7 mouse cellular contexts compared by ENCODE assay signal in the genomic region with DNA sequence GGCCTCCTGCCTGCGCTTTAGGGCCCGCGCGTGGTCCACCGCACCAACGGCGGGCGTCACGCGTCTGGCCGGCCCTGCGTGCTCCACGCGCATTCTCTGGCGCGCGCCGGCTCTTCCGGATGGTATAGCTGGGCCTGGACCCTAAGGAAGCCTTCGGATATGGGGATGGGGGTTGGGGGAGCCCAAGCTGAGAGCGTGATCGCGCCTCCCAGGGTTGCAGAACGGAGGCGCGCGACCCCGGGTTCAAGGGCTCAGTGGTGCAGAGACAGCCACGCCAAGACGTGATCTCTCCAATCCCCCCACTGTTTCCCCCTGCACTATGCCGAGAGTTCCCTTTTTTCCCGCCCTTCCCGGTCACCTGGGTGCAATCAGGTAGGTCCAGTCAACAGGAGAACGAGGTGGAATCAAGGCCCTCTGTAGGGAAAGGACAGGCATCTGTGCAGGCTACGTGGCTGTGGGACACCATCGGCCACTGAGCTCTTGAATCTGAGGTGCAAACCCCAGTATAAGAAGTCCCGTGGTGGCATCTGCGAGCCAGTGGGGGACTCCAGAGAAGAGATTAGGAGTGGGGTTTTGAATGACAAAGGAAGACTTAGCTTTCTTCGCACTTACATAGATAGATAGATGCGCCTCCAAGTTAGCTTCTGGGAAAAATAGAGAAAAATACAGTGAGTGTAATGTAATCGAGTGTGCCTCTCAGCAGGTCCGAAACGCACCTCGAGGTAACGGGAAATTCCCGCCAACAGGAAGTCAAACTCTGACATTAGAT. TPM values are rescaled to one million over a fixed set of nuclear protein-coding genes. Genes with fewer than 3 reads are reported as not detected.
A peak's percentile ranks its signal among the peaks of the same experiment; 100 is the strongest.
DNase-seq lines count a peak whose midpoint lies in the region; ATAC-seq and TF ChIP-seq lines count a peak whose summit lies in the region.

No protein-coding gene starts in this region.

- WGBS in lung, embryonic 14.5 days = under 1% methylated on average over 45 of the region's 46 CpGs
- WGBS in embryonic facial prominence, embryonic 13.5 days = under 1% methylated on average over 43 of the region's 46 CpGs
- under 1% methylated on average over 46 of the region's 46 CpGs for WGBS in intestine, embryonic 16.5 days
- under 1% methylated on average over 38 of the region's 46 CpGs for WGBS in stomach, postnatal 0 days

- H3K36me3 ChIP-seq in lung, embryonic 14.5 days (ENCODE audit: insufficient read depth) = peaks cover 32% of the 10 kb centered on the region; the same call in 1 of the 2 replicates
- H3K36me3 ChIP-seq in embryonic facial prominence, embryonic 13.5 days = peaks cover 33% of the 10 kb centered on the region
- no peaks in the 10 kb centered on the region for H3K36me3 ChIP-seq in intestine, embryonic 16.5 days (ENCODE audit: control insufficient read depth, insufficient read depth, low read length)
- no peaks in the 10 kb centered on the region for H3K36me3 ChIP-seq in stomach, postnatal 0 days (ENCODE audit: control insufficient read depth, insufficient read depth, low read length)

- H3K4me2 ChIP-seq in lung, embryonic 14.5 days = peak overlapping the region; percentile 84
- peak overlapping the region; percentile 79 for H3K4me2 ChIP-seq in embryonic facial prominence, embryonic 13.5 days
- peak overlapping the region; percentile 84 for H3K4me2 ChIP-seq in intestine, embryonic 16.5 days (ENCODE audit: low read depth, low read length)
- H3K4me2 ChIP-seq in stomach, postnatal 0 days (replicated peaks; ENCODE audit: low read depth) = peak overlapping the region; percentile 94

- H3K4me1 ChIP-seq in lung, embryonic 14.5 days (ENCODE audit: insufficient read depth) = 0 out of 2 replicates have a peak, but pooled peaks cover 5% of the 10 kb centered on the region
- H3K4me1 ChIP-seq in embryonic facial prominence, embryonic 13.5 days = peaks cover 28% of the 10 kb centered on the region
- peaks cover 21% of the 10 kb centered on the region for H3K4me1 ChIP-seq in intestine, embryonic 16.5 days (ENCODE audit: control insufficient read depth, insufficient read depth, low read length)
- no peaks in the 10 kb centered on the region; the same call in 1 of the 2 replicates for H3K4me1 ChIP-seq in stomach, postnatal 0 days (replicated peaks; ENCODE audit: control insufficient read depth, insufficient read depth)

- peak overlapping the region; percentile 88 for H3K27ac ChIP-seq in lung, embryonic 14.5 days (ENCODE audit: low read depth)
- H3K27ac ChIP-seq in embryonic facial prominence, embryonic 13.5 days = peak overlapping the region; percentile 89
- H3K27ac ChIP-seq in intestine, embryonic 16.5 days (ENCODE audit: low read length) = peak overlapping the region; percentile 74
- peak overlapping the region; percentile 92 for H3K27ac ChIP-seq in stomach, postnatal 0 days (replicated peaks)

- no peaks in the 10 kb centered on the region for H3K27me3 ChIP-seq in lung, embryonic 14.5 days (ENCODE audit: insufficient read depth, low read length)
- H3K27me3 ChIP-seq in embryonic facial prominence, embryonic 13.5 days = no peaks in the 10 kb centered on the region
- no peaks in the 10 kb centered on the region for H3K27me3 ChIP-seq in intestine, embryonic 16.5 days (replicated peaks; ENCODE audit: control insufficient read depth, insufficient read depth, low read length)
- no peaks in the 10 kb centered on the region for H3K27me3 ChIP-seq in stomach, postnatal 0 days (ENCODE audit: control insufficient read depth, insufficient read depth, low read length)

- no peak for TF ChIP-seq EP300 in stomach, postnatal 0 days (optimal IDR thresholded peaks at IDR 0.05)

- peak overlapping the region; percentile 97 for H3K9ac ChIP-seq in lung, embryonic 14.5 days
- peak overlapping the region; percentile 99 for H3K9ac ChIP-seq in embryonic facial prominence, embryonic 13.5 days
- H3K9ac ChIP-seq in intestine, embryonic 16.5 days (ENCODE audit: low read depth, low read length) = peak overlapping the region; percentile 98
- H3K9ac ChIP-seq in stomach, postnatal 0 days (ENCODE audit: low read length) = peak overlapping the region; percentile 93

- peak; percentile 40 for DNase-seq in lung, embryonic 14.5 days
- DNase-seq in lung, postnatal 14 days = no peak
- peak; percentile 72 for DNase-seq in R1 (ENCODE audit: low read depth, low spot score)
- DNase-seq in lung, postnatal 10 days = peak; percentile 34
- peak; percentile 34 for DNase-seq in stomach, postnatal 0 days (ENCODE audit: low spot score)

- TF ChIP-seq CTCF in lung, embryonic 14.5 days (IDR thresholded peaks at IDR 0.05; ENCODE audit: low read depth) = no peak
- TF ChIP-seq CTCF in stomach, postnatal 0 days (IDR thresholded peaks at IDR 0.05; ENCODE audit: low read depth) = no peak

- no peak; the same call in 1 of the 2 replicates for ATAC-seq in lung, embryonic 14.5 days (ENCODE audit: insufficient read depth)
- peak; percentile 11; the same call in 1 of the 2 replicates for ATAC-seq in embryonic facial prominence, embryonic 13.5 days (ENCODE audit: insufficient number of reproducible peaks, insufficient read depth, low FRiP score, low TSS enrichment, low read depth)
- ATAC-seq in intestine, embryonic 16.5 days = no peak
- no peak for ATAC-seq in stomach, postnatal 0 days (ENCODE audit: low FRiP score, low TSS enrichment)

- H3K9me3 ChIP-seq in lung, embryonic 14.5 days (ENCODE audit: low read depth, low read length) = no peaks in the 10 kb centered on the region
- H3K9me3 ChIP-seq in embryonic facial prominence, embryonic 13.5 days = no peaks in the 10 kb centered on the region
- H3K9me3 ChIP-seq in intestine, embryonic 16.5 days (ENCODE audit: control insufficient read depth, low read length) = no peaks in the 10 kb centered on the region
- H3K9me3 ChIP-seq in stomach, postnatal 0 days (ENCODE audit: control insufficient read depth, low read length) = no peaks in the 10 kb centered on the region

- H3K4me3 ChIP-seq in lung, embryonic 14.5 days (ENCODE audit: low read depth, low read length) = peak overlapping the region; percentile 100
- H3K4me3 ChIP-seq in embryonic facial prominence, embryonic 13.5 days = peak overlapping the region; percentile 95
- peak overlapping the region; percentile 91 for H3K4me3 ChIP-seq in intestine, embryonic 16.5 days (ENCODE audit: low read length)
- H3K4me3 ChIP-seq in stomach, postnatal 0 days (ENCODE audit: low read depth, low read length) = peak overlapping the region; percentile 76

RNA-seq across cellular contexts. Expression of gene G3bp1, which starts 0.6 kb away (rescaled TPM):
- 203 and 217 TPM in 2 replicates for polyA plus RNA-seq in lung, embryonic 14.5 days (2014; fragmentation: Nextera tagmentation; extraction: Ambion mirVana)
- polyA plus RNA-seq in embryonic facial prominence, embryonic 13.5 days (2015; fragmentation: Nextera tagmentation; extraction: Ambion mirVana) = 189 and 214 TPM in 2 replicates
- 137 and 153 TPM in 2 replicates for polyA plus RNA-seq in intestine, embryonic 16.5 days (2015; fragmentation: Nextera tagmentation; extraction: Ambion mirVana)
- 59.5 and 59.8 TPM in 2 replicates for polyA plus RNA-seq in stomach, postnatal 0 days (2015; fragmentation: Nextera tagmentation; extraction: Ambion mirVana)

RNA-seq across cellular contexts. Expression of gene Atox1, which starts 9.1 kb away (rescaled TPM):
- 506 and 535 TPM in 2 replicates for polyA plus RNA-seq in lung, embryonic 14.5 days (2014; fragmentation: Nextera tagmentation; extraction: Ambion mirVana)
- polyA plus RNA-seq in embryonic facial prominence, embryonic 13.5 days (2015; fragmentation: Nextera tagmentation; extraction: Ambion mirVana) = 386 and 443 TPM in 2 replicates
- 408 and 413 TPM in 2 replicates for polyA plus RNA-seq in intestine, embryonic 16.5 days (2015; fragmentation: Nextera tagmentation; extraction: Ambion mirVana)
- 508 and 530 TPM in 2 replicates for polyA plus RNA-seq in stomach, postnatal 0 days (2015; fragmentation: Nextera tagmentation; extraction: Ambion mirVana)

RNA-seq across cellular contexts. Expression of gene Sparc, which starts 47.1 kb away (rescaled TPM):
- 1,429 and 1,454 TPM in 2 replicates for polyA plus RNA-seq in lung, embryonic 14.5 days (2014; fragmentation: Nextera tagmentation; extraction: Ambion mirVana)
- polyA plus RNA-seq in embryonic facial prominence, embryonic 13.5 days (2015; fragmentation: Nextera tagmentation; extraction: Ambion mirVana) = 1,239 and 1,279 TPM in 2 replicates
- polyA plus RNA-seq in intestine, embryonic 16.5 days (2015; fragmentation: Nextera tagmentation; extraction: Ambion mirVana) = 1,500 and 1,563 TPM in 2 replicates
- 1,616 and 1,849 TPM in 2 replicates for polyA plus RNA-seq in stomach, postnatal 0 days (2015; fragmentation: Nextera tagmentation; extraction: Ambion mirVana)
